Mouse (Mus musculus) layer of hippocampus, adult 8-10 months (tissue): ENCODE data around the gene B4galt5. TPM values are rescaled to one million over a fixed set of nuclear protein-coding genes. Genes with fewer than 3 reads are reported as not detected.
A peak's percentile ranks its signal among the peaks of the same experiment; 100 is the strongest.

Source experiments
- DNase-seq, 2 experiments: peaks; one replicate each; pipeline ENCODE4 v3.0.0; 2022; ENCODE audit warnings: low spot score in 2 of 2
- total RNA-seq, 4 experiments: library from RNA; stranded (reverse); gene quantifications; 2 replicates each; pipeline ENCODE4 v1.2.4; 2022

The B4galt5 gene
- total RNA-seq, 4 experiments from 2014 or later, result 34.6 to 43.0 (median 39.7) TPM

GRCm38 (mm10) chr2:167363272-167364045 is 14.5 kb upstream of the B4galt5 start:
- DNase-seq, result no peak

- DNase-seq, result no peak
Observed at GRCm38 (mm10) chr2:167358499-167358898, 9.5 kb upstream of the B4galt5 start.

- DNase-seq, result no peak
Observed at GRCm38 (mm10) chr2:167356885-167357284, 7.9 kb upstream of the B4galt5 start.

DNA sequence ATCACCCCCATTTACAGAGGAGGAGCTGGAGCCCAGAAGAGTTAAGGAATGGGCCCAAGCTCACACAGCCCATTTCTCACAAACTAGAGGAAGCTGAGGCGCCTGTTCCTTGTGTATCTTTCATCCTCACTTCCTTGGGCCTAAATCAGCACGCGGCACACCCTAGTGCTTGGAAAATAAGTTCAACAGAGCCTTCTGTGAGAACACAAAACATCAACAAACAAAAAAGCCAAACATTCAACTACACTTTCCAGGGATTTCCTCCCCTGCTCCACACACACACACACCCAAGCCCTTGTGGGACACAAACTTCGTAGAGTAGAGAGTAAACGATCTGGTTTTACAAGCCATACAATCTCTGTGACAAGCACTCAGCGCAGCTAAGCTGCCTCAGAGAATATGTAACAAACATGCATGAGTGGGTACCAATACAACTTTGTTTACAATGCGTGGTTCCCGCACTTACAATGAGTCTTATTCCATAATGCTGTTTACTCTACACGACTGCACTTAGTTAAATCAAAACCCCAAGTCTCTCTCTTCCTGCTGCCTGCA is 5.7 kb upstream of the B4galt5 start:
- DNase-seq, result no peak

GRCm38 (mm10) chr2:167354046-167354445 is 5.1 kb upstream of the B4galt5 start:
- no peak for DNase-seq

GRCm38 (mm10) chr2:167352496-167352895 is 3.5 kb upstream of the B4galt5 start:
- no peak for DNase-seq

GRCm38 (mm10) chr2:167351371-167351951 is 2.5 kb upstream of the B4galt5 start:
- DNase-seq, result no peak

DNA sequence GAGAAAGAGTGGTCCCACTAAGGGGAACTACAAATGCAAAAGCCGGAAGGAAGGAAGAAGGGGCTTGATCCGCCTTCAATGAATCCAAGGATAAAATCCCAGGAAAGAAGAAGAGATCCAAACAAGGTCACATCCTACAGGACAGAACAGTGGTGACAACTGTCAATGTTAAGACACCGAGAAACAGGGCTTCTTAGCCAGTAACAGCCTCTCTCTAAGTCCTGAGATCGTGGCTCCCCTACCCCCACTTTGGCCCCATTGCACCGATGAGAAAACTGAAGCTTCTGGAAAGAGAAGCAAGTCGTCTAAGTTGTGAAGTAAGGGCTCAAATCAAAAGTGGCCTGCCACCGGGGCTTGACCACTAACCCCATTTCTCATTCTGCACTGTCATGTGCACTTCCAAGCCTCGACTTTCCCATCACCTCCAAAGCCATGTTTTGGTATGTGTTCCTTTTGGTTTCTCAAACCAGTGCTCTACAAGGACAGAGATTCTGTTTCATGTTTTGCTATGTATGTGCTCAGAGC is 1.2 kb upstream of the B4galt5 start:
- no peak for DNase-seq

DNA sequence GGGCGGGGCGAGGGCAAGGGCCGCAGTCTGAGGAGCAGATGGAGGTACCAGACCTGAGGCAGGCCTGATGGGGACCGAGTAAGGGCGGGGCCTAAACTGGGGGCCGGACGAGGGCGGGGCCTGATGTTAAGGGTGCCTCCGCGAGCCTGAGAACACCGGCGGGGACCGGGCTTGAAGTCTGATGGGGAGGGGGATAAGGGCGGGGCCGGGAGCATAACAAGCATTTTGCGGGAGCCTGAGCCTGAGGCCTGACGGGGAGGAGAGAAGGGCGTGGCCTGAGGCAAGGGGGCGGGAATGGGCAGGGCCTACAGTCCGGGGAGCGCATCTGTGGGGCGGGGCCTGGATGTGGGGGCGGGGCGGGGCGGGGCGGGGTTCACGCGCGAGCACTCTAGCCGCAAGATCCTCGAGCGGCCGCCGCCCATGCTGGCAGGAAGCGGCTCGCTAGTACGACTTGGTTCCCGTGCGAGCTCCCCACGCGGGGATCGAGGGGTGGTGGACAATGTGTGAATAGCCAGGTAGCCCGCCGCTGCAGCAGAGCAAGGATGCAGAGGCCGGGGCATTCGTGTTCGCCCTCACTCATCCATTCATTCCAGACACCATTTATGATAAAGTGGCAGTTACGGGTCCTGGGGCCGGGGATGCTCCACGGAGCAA is 427 bp upstream of the B4galt5 start:
- peak; percentile 90 to 92 for DNase-seq

GRCm38 (mm10) chr2:167347991-167348375 is 1.0 kb downstream of the B4galt5 start:
- DNase-seq, result no peak

DNA sequence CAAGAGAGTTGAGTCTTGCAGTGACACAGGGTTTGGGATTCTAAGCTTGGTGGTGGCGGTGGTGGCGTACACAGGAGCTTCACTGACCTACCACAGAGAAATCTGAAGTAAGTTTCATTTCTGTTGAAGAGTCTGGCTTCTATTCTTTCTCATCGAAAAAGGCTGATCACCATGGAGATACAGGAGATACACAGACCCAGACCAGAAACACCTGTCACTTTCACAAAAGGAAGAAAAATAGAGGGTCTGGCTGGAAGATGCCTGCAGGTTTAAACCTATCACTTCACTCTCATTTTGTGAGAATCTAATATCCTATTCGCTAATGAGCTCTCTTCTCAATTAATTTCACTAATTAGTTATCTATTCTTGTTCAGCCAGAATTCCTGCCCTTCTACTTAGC is 1.6 kb downstream of the B4galt5 start:
- no peak for DNase-seq

GRCm38 (mm10) chr2:167345508-167346164 is 3.3 kb downstream of the B4galt5 start:
- no peak for DNase-seq

- no peak for DNase-seq
Observed at GRCm38 (mm10) chr2:167344871-167345507, 4.0 kb downstream of the B4galt5 start.

GRCm38 (mm10) chr2:167343369-167344140 is 5.4 kb downstream of the B4galt5 start:
- DNase-seq, result no peak

GRCm38 (mm10) chr2:167342876-167343275 is 6.1 kb downstream of the B4galt5 start:
- DNase-seq, result no peak

DNA sequence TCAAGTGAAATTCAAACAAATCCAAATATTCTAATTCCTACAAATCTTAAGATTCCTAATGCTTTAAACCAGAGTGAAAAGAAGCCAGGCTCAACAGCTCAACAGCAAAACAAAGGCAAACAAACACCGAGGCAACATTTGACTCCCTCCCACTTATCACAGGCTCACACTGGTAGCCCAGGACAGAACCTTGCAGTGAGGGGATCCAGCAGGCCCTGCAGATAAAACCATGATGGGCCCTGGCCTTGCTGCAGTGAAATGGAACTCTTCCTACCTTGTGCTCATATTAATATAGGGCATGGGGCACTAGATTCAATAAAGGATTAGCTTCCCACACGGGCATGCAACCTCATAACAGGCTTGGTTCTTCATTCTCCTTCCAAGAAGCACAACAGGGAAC is 11.4 kb downstream of the B4galt5 start:
- DNase-seq, result no peak

DNA sequence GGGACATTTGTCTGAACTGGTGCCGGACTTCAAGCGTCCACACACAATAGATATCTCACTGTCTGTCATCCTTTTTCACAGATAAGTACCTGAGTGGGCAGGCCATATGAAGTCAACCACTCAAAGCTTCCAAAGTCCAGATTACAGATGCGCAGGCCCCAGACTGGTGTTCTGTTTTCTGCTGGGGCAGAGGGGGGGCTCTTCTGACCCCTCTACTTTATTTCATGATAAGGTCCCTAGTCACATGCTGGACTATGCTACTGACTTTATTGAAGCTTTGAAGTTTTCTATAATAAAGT is 11.8 kb downstream of the B4galt5 start:
- no peak for DNase-seq

- DNase-seq, result no peak
Observed at GRCm38 (mm10) chr2:167336384-167337213, 12.4 kb downstream of the B4galt5 start.

GRCm38 (mm10) chr2:167335066-167335465 is 13.9 kb downstream of the B4galt5 start:
- no peak for DNase-seq

- DNase-seq, result no peak
Observed at GRCm38 (mm10) chr2:167334312-167334711, 14.7 kb downstream of the B4galt5 start.
